In genomic region chr6:72428036-72428435, GRCm38 (mm10) we compare ENCODE assay signal across 8 mouse cellular contexts. TPM values are rescaled to one million over a fixed set of nuclear protein-coding genes. Genes with fewer than 3 reads are reported as not detected.
DNase-seq lines count a peak whose midpoint lies in the region; ATAC-seq and TF ChIP-seq lines count a peak whose summit lies in the region.

No protein-coding gene starts in this region.

- no peaks in the 10 kb centered on the region for H3K27me3 ChIP-seq in embryonic facial prominence, embryonic 11.5 days (ENCODE audit: control insufficient read depth, insufficient read depth, low read length)
- H3K27me3 ChIP-seq in limb, embryonic 12.5 days, result no peaks in the 10 kb centered on the region
- H3K27me3 ChIP-seq in midbrain, embryonic 15.5 days (replicated peaks), result no peaks in the 10 kb centered on the region
- no peaks in the 10 kb centered on the region for H3K27me3 ChIP-seq in spleen, adult 2 months (ENCODE audit: control insufficient read depth, insufficient read depth, low read length)

- 36% methylated on average over 8 of the region's 8 CpGs for WGBS in embryonic facial prominence, embryonic 11.5 days
- 34% methylated on average over 8 of the region's 8 CpGs for WGBS in limb, embryonic 12.5 days
- 35% methylated on average over 8 of the region's 8 CpGs for WGBS in midbrain, embryonic 15.5 days
- WGBS in spleen, adult 2 months, result 52% methylated on average over 8 of the region's 8 CpGs

- H3K9me3 ChIP-seq in embryonic facial prominence, embryonic 11.5 days (replicated peaks; ENCODE audit: control insufficient read depth, low read length), result no peaks in the 10 kb centered on the region
- no peaks in the 10 kb centered on the region for H3K9me3 ChIP-seq in limb, embryonic 12.5 days
- H3K9me3 ChIP-seq in midbrain, embryonic 15.5 days, result no peaks in the 10 kb centered on the region

- no peak overlapping the region for H3K27ac ChIP-seq in embryonic facial prominence, embryonic 11.5 days (replicated peaks; ENCODE audit: low read depth, low read length)
- peak overlapping the region; percentile 62; the same call in 1 of the 2 replicates for H3K27ac ChIP-seq in limb, embryonic 12.5 days
- no peak overlapping the region for H3K27ac ChIP-seq in midbrain, embryonic 15.5 days
- H3K27ac ChIP-seq in spleen, adult 2 months (ENCODE audit: insufficient read depth, low read length), result no peak overlapping the region

- peak; percentile 77; the same call in 1 of the 2 replicates for TF ChIP-seq CTCF in spleen, adult 2 months (IDR thresholded peaks at IDR 0.05; ENCODE audit: extremely low read depth, insufficient read depth, insufficient read length, insufficient replicate concordance)

- no peak overlapping the region for H3K4me2 ChIP-seq in embryonic facial prominence, embryonic 11.5 days (ENCODE audit: low read depth, low read length)
- 0 out of 2 replicates have a peak overlapping the region, but pooled peaks have one; percentile 5 for H3K4me2 ChIP-seq in limb, embryonic 12.5 days
- H3K4me2 ChIP-seq in midbrain, embryonic 15.5 days, result no peak overlapping the region

- peaks cover 3% of the 10 kb centered on the region for H3K36me3 ChIP-seq in embryonic facial prominence, embryonic 11.5 days (replicated peaks; ENCODE audit: control insufficient read depth, insufficient read depth, low read depth, low read length)
- H3K36me3 ChIP-seq in limb, embryonic 12.5 days, result peaks cover 93% of the 10 kb centered on the region
- peaks cover 47% of the 10 kb centered on the region for H3K36me3 ChIP-seq in midbrain, embryonic 15.5 days (replicated peaks)
- H3K36me3 ChIP-seq in spleen, adult 2 months (ENCODE audit: control insufficient read depth, insufficient read depth, low read length), result peaks cover 34% of the 10 kb centered on the region

- H3K9ac ChIP-seq in embryonic facial prominence, embryonic 11.5 days (replicated peaks; ENCODE audit: low read length), result no peak overlapping the region
- H3K9ac ChIP-seq in limb, embryonic 12.5 days (replicated peaks), result no peak overlapping the region
- H3K9ac ChIP-seq in midbrain, embryonic 15.5 days, result no peak overlapping the region

- DNase-seq in urinary bladder, adult 18-20 months (ENCODE audit: low spot score in 2 of 2), result peak; percentile 37 to 59
- DNase-seq in urinary bladder, postnatal 10 days (ENCODE audit: low spot score), result no peak
- peak; percentile 82 for DNase-seq in embryonic facial prominence, embryonic 11.5 days (ENCODE audit: low spot score)
- DNase-seq in heart, adult 8-10 months (ENCODE audit: low spot score), result peak; percentile 80
- peak; percentile 68 to 86 for DNase-seq in kidney, adult 8-10 months
- peak; percentile 57 to 70 for DNase-seq in spleen, adult 2 months (ENCODE audit: low read depth in 1 of 2, low spot score in 2 of 2)

- H3K4me1 ChIP-seq in embryonic facial prominence, embryonic 11.5 days (ENCODE audit: control insufficient read depth, insufficient read depth, low read length), result no peaks in the 10 kb centered on the region
- H3K4me1 ChIP-seq in limb, embryonic 12.5 days (replicated peaks), result peaks cover 6% of the 10 kb centered on the region
- no peaks in the 10 kb centered on the region for H3K4me1 ChIP-seq in midbrain, embryonic 15.5 days
- H3K4me1 ChIP-seq in spleen, adult 2 months (ENCODE audit: control insufficient read depth, insufficient read depth, insufficient read length), result no peaks in the 10 kb centered on the region

- no peak overlapping the region for H3K4me3 ChIP-seq in embryonic facial prominence, embryonic 11.5 days (ENCODE audit: low read depth, low read length)
- H3K4me3 ChIP-seq in limb, embryonic 12.5 days (replicated peaks), result no peak overlapping the region
- H3K4me3 ChIP-seq in midbrain, embryonic 15.5 days, result no peak overlapping the region
- H3K4me3 ChIP-seq in spleen, adult 2 months (ENCODE audit: extremely low read depth, insufficient read depth, insufficient read length), result no peak overlapping the region

- TF ChIP-seq POLR2A in spleen, adult 2 months (IDR thresholded peaks at IDR 0.05; ENCODE audit: low read depth, low read length), result no peak

- no peak; the same call in 1 of the 2 replicates for ATAC-seq in embryonic facial prominence, embryonic 11.5 days (replicated peaks; ENCODE audit: insufficient number of reproducible peaks, low FRiP score, low TSS enrichment, low read depth)
- ATAC-seq in limb, embryonic 12.5 days (ENCODE audit: insufficient number of reproducible peaks, insufficient read depth, low FRiP score, low TSS enrichment, low read depth), result peak; percentile 67
- ATAC-seq in midbrain, embryonic 15.5 days (replicated peaks), result peak; percentile 86

RNA-seq across cellular contexts. Expression of gene Mat2a, which starts 11.3 kb away (rescaled TPM):
- 503 and 527 TPM in 2 replicates for polyA plus RNA-seq in embryonic facial prominence, embryonic 11.5 days (2014; fragmentation: Nextera tagmentation; extraction: Ambion mirVana)
- total RNA-seq in heart, adult 8-10 months (2022), result 100 to 1,000 TPM; 112 to 150 (median 119) TPM
- 408 and 461 TPM in 2 replicates for polyA plus RNA-seq in limb, embryonic 12.5 days (2016; fragmentation: Nextera tagmentation; extraction: Ambion mirVana)
- polyA plus RNA-seq in midbrain, embryonic 15.5 days (2015; fragmentation: Nextera tagmentation; extraction: Ambion mirVana), result 354 and 380 TPM in 2 replicates
- 45.0 and 50.9 TPM in 2 replicates for polyA plus RNA-seq in spleen, adult 2 months (2012; rRNA removed)

RNA-seq across cellular contexts. Expression of gene Ggcx, which starts 13.9 kb away (rescaled TPM):
- 12.4 and 15.7 TPM in 2 replicates for polyA plus RNA-seq in embryonic facial prominence, embryonic 11.5 days (2014; fragmentation: Nextera tagmentation; extraction: Ambion mirVana)
- total RNA-seq in heart, adult 8-10 months (2022), result 10 to 100 TPM; 30.9 to 38.9 (median 33.8) TPM
- polyA plus RNA-seq in limb, embryonic 12.5 days (2016; fragmentation: Nextera tagmentation; extraction: Ambion mirVana), result 34.0 TPM in 2 replicates
- polyA plus RNA-seq in midbrain, embryonic 15.5 days (2015; fragmentation: Nextera tagmentation; extraction: Ambion mirVana), result 16.9 and 19.0 TPM in 2 replicates
- polyA plus RNA-seq in spleen, adult 2 months (2012; rRNA removed), result 7.3 and 7.6 TPM in 2 replicates

RNA-seq across cellular contexts. Expression of gene Vamp8, which starts 37.5 kb away (rescaled TPM):
- polyA plus RNA-seq in embryonic facial prominence, embryonic 11.5 days (2014; fragmentation: Nextera tagmentation; extraction: Ambion mirVana), result 69.6 and 75.6 TPM in 2 replicates
- 10 to 100 TPM; 58.8 to 80.9 (median 70.8) TPM for total RNA-seq in heart, adult 8-10 months (2022)
- 105 and 106 TPM in 2 replicates for polyA plus RNA-seq in limb, embryonic 12.5 days (2016; fragmentation: Nextera tagmentation; extraction: Ambion mirVana)
- 22.2 and 28.1 TPM in 2 replicates for polyA plus RNA-seq in midbrain, embryonic 15.5 days (2015; fragmentation: Nextera tagmentation; extraction: Ambion mirVana)
- polyA plus RNA-seq in spleen, adult 2 months (2012; rRNA removed), result 100 and 107 TPM in 2 replicates

RNA-seq across cellular contexts. Expression of gene Vamp5, which starts 47.8 kb away (rescaled TPM):
- 13.5 and 15.8 TPM in 2 replicates for polyA plus RNA-seq in embryonic facial prominence, embryonic 11.5 days (2014; fragmentation: Nextera tagmentation; extraction: Ambion mirVana)
- total RNA-seq in heart, adult 8-10 months (2022), result 10 to 100 TPM; 58.0 to 68.1 (median 61.2) TPM
- polyA plus RNA-seq in limb, embryonic 12.5 days (2016; fragmentation: Nextera tagmentation; extraction: Ambion mirVana), result 13.9 and 17.3 TPM in 2 replicates
- 20.2 and 24.2 TPM in 2 replicates for polyA plus RNA-seq in midbrain, embryonic 15.5 days (2015; fragmentation: Nextera tagmentation; extraction: Ambion mirVana)
- 51.3 and 55.6 TPM in 2 replicates for polyA plus RNA-seq in spleen, adult 2 months (2012; rRNA removed)
